In genomic region chr2:29889066-29889944, GRCm38 (mm10) we compare ENCODE assay signal across 8 mouse cellular contexts. TPM values are rescaled to one million over a fixed set of nuclear protein-coding genes. Genes with fewer than 3 reads are reported as not detected.
DNase-seq lines count a peak whose midpoint lies in the region; ATAC-seq lines count a peak whose summit lies in the region.

TSS of gene Odf2 (plus strand) at chr2:29889221.

- peak; percentile 99 for DNase-seq in NIH3T3 (ENCODE audit: low read depth)
- DNase-seq in cerebellum, postnatal 10 days: peak; percentile 100
- DNase-seq in frontal cortex, postnatal 10 days (ENCODE audit: low spot score in 2 of 2): peak; percentile 99 to 100
- DNase-seq in layer of hippocampus, postnatal 14 days (ENCODE audit: low spot score in 2 of 2): peak; percentile 100
- DNase-seq in lung, postnatal 14 days: peak; percentile 100
- peak; percentile 93 for DNase-seq in retina, adult 2 months (ENCODE audit: low read depth, low spot score)
- DNase-seq in thymus, postnatal 36 days: peak; percentile 99 to 100

- H3K9ac ChIP-seq in hindbrain, embryonic 12.5 days: peak within 1 kb of the TSS; percentile 95

- H3K4me1 ChIP-seq in hindbrain, embryonic 12.5 days: peaks cover 20% of the 10 kb centered on the region

- peak within 1 kb of the TSS; percentile 92 for H3K27ac ChIP-seq in hindbrain, embryonic 12.5 days

- no peaks in the 10 kb centered on the region for H3K27me3 ChIP-seq in hindbrain, embryonic 12.5 days

- H3K36me3 ChIP-seq in hindbrain, embryonic 12.5 days: peaks cover 25% of the 10 kb centered on the region

- H3K4me3 ChIP-seq in hindbrain, embryonic 12.5 days: peak within 1 kb of the TSS; percentile 99

- WGBS in hindbrain, embryonic 12.5 days: 1% methylated on average over 55 of the region's 70 CpGs

- peak; percentile 87 for ATAC-seq in hindbrain, embryonic 12.5 days (ENCODE audit: low FRiP score)

- H3K4me2 ChIP-seq in hindbrain, embryonic 12.5 days (replicated peaks): peak within 1 kb of the TSS; percentile 90

- no peaks in the 10 kb centered on the region for H3K9me3 ChIP-seq in hindbrain, embryonic 12.5 days (replicated peaks)

RNA-seq across cellular contexts. Expression of gene Odf2, which starts in this region (rescaled TPM):
- polyA plus RNA-seq in hindbrain, embryonic 12.5 days (2016; fragmentation: Nextera tagmentation; extraction: Ambion mirVana): 87.9 and 97.0 TPM in 2 replicates
- total RNA-seq in layer of hippocampus, postnatal 14 days (2021): 100 to 1,000 TPM in 1 of 2 experiments, 10 to 100 TPM in 1; 91.4 to 107 TPM

Comparison
In these comparisons a context has a peak if more than half of its experiments do, and no peak if none do; other contexts are left out.
1. Peak in every context shown above with its lines: DNase-seq, ATAC-seq, H3K4me3 ChIP-seq and H3K27ac ChIP-seq.